Mouse (Mus musculus): ENCODE measurements around the gene Slc9a3.

GRCm38 (mm10) chr13:74122632-74123031, 1.4 kb downstream of the Slc9a3 start:
- TF ChIP-seq POLR2A (IDR thresholded peaks at IDR 0.05; ENCODE audit: low read depth, low read length): no peak
- no peak for TF ChIP-seq CTCF (conservative IDR thresholded peaks at IDR 0.05 in 1 of 2, IDR thresholded peaks at IDR 0.05 in 1 of 2; ENCODE audit: low read depth in 2 of 2, low read length in 2 of 2)
- no peak for TF ChIP-seq ZKSCAN1 (IDR thresholded peaks at IDR 0.05; ENCODE audit: borderline replicate concordance, low read depth, low read length)
- TF ChIP-seq MAX (IDR thresholded peaks at IDR 0.05; ENCODE audit: low read length): no peak
- no peak for TF ChIP-seq NRF1 (IDR thresholded peaks at IDR 0.05; ENCODE audit: low read depth, low read length)
- TF ChIP-seq USF1 (IDR thresholded peaks at IDR 0.05; ENCODE audit: low read depth, low read length): no peak
- TF ChIP-seq TCF12 (IDR thresholded peaks at IDR 0.05; ENCODE audit: low read depth, low read length): no peak
- no peak for TF ChIP-seq MYC (IDR thresholded peaks at IDR 0.05; ENCODE audit: low read depth, low read length)
- TF ChIP-seq EP300 (IDR thresholded peaks at IDR 0.05; ENCODE audit: low read length): no peak
